Mouse (Mus musculus) urinary bladder, postnatal 4 days (tissue): ENCODE data around the gene Zcchc14.
"Not testable (repeated sequence)": the region's sequence is repeated elsewhere in the genome, so short reads cannot be mapped to it uniquely, and the experiment has no call there.

ENCODE experiments used
- DNase-seq, 2 experiments: peaks; one replicate each; pipeline ENCODE4 v3.0.0; 2021 to 2022; ENCODE audit warnings: low spot score in 2 of 2

Gene Zcchc14

GRCm38 (mm10) chr8:121652774-121653323 lies at the start of gene Zcchc14:
TSS of gene Zcchc14 (minus strand) at chr8:121652901.
- peak; percentile 98 to 99 for DNase-seq

- DNase-seq: no peak
Observed at GRCm38 (mm10) chr8:121699936-121700335, 47.2 kb upstream of the Zcchc14 start.

- no peak for DNase-seq
Observed at GRCm38 (mm10) chr8:121698615-121699101, 46.0 kb upstream of the Zcchc14 start.

- DNase-seq: no peak
Observed at GRCm38 (mm10) chr8:121697735-121698614, 45.3 kb upstream of the Zcchc14 start.

- no peak for DNase-seq
Observed at GRCm38 (mm10) chr8:121695585-121696184, 43.0 kb upstream of the Zcchc14 start.

- no peak for DNase-seq
Observed at GRCm38 (mm10) chr8:121694453-121694852, 41.8 kb upstream of the Zcchc14 start.

- no peak for DNase-seq
Observed at GRCm38 (mm10) chr8:121688496-121688895, 35.8 kb upstream of the Zcchc14 start.

- no peak for DNase-seq
Observed at GRCm38 (mm10) chr8:121687455-121688161, 34.9 kb upstream of the Zcchc14 start.

- DNase-seq: no peak
Observed at GRCm38 (mm10) chr8:121685419-121685818, 32.7 kb upstream of the Zcchc14 start.

GRCm38 (mm10) chr8:121683083-121683832 lies 30.6 kb upstream of the Zcchc14 start:
- no peak for DNase-seq

GRCm38 (mm10) chr8:121681457-121681856 lies 28.8 kb upstream of the Zcchc14 start:
- DNase-seq: no peak

- no peak for DNase-seq
Observed at GRCm38 (mm10) chr8:121680896-121681295, 28.2 kb upstream of the Zcchc14 start.

GRCm38 (mm10) chr8:121678696-121679095 lies 26.0 kb upstream of the Zcchc14 start:
- no peak for DNase-seq

GRCm38 (mm10) chr8:121675701-121676100 lies 23.0 kb upstream of the Zcchc14 start:
- peak in 1 of 2 experiments; percentile 44 for DNase-seq

GRCm38 (mm10) chr8:121675161-121675560 lies 22.5 kb upstream of the Zcchc14 start:
- no peak for DNase-seq

- DNase-seq: no peak
Observed at GRCm38 (mm10) chr8:121674524-121674923, 21.8 kb upstream of the Zcchc14 start.

- DNase-seq: no peak
Observed at GRCm38 (mm10) chr8:121673917-121674316, 21.2 kb upstream of the Zcchc14 start.

- DNase-seq: no peak
Observed at GRCm38 (mm10) chr8:121673153-121673552, 20.5 kb upstream of the Zcchc14 start.

GRCm38 (mm10) chr8:121669208-121669607 lies 16.5 kb upstream of the Zcchc14 start:
- DNase-seq: no peak

- DNase-seq: no peak
Observed at GRCm38 (mm10) chr8:121668553-121668952, 15.9 kb upstream of the Zcchc14 start.

- DNase-seq: not testable (repeated sequence)
Observed at GRCm38 (mm10) chr8:121667936-121668500, 15.3 kb upstream of the Zcchc14 start.
